Mouse (Mus musculus): ENCODE measurements around the gene Haus6.

DNA sequence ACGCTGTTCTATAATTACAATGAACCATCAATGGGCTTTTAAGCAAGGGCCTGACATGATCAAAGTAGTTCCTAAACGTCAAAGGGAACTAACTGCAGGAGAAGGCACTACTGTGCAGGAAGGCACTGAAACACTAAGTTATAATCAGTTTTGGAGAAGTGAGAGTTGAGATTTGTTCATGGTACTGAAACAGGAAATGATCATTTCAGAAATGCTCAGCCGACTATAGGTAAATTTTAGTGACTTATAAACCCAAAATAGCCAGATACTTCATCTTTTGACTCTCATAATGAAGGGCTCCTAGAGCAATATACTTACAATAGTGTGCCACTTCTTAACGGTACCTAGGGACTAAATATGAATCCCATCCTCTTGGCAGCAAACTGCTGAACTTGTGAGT lies 31.8 kb downstream of the Haus6 start:
- TF ChIP-seq CTCF (IDR thresholded peaks at IDR 0.05; ENCODE audit: low read depth, low read length): no peak
- no peak for TF ChIP-seq POLR2A (IDR thresholded peaks at IDR 0.05; ENCODE audit: insufficient read depth, low read length)

All from ES-Bruce4 (cell line).